Mouse (Mus musculus): ENCODE measurements around the gene 4930480E11Rik. TPM values are rescaled to one million over a fixed set of nuclear protein-coding genes. Genes with fewer than 3 reads are reported as not detected.
"Not testable (repeated sequence)": the region's sequence is repeated elsewhere in the genome, so short reads cannot be mapped to it uniquely, and the experiment has no call there.

Gene 4930480E11Rik
- not detected for total RNA-seq (2021)
- long read RNA-seq, experiment 1: 0 reads
- long read RNA-seq, experiment 2: 0 reads

GRCm38 (mm10) chrX:78369343-78369742 is at the start of gene 4930480E11Rik:
TSS of gene 4930480E11Rik (plus strand) at chrX:78369643.
- intact Hi-C loops (cut with DNase I): no loop called here
- Histone ChIP-seq H3K4me3 (no peak within 1 kb of the TSS), H3K27ac (no peak within 1 kb of the TSS)
- no peak for TF ChIP-seq CTCF (IDR thresholded peaks at IDR 0.05)
- DNase-seq (ENCODE audit: extremely low spot score in 1 of 2, low spot score in 2 of 2): no peak

- intact Hi-C loops (cut with DNase I); H3K27ac ChIP-seq; DNase-seq (ENCODE audit: extremely low spot score in 1 of 2, low spot score in 2 of 2); H3K4me3 ChIP-seq: not testable (repeated sequence)
Measured at GRCm38 (mm10) chrX:78403346-78403745, 33.9 kb downstream of the 4930480E11Rik start.

Other genes with a start within 250 kb of the 4930480E11Rik start
- not detected for gene Gm5938, start 244.2 kb upstream of the 4930480E11Rik start, total RNA-seq (2021)
- not detected for gene Obp1b, start 182.9 kb upstream of the 4930480E11Rik start, total RNA-seq (2021)
- gene Gm14743, start 123.7 kb upstream of the 4930480E11Rik start, total RNA-seq (2021): not detected
- gene Prrg1, start 214.3 kb downstream of the 4930480E11Rik start, total RNA-seq (2021): 1 to 10 TPM; 3.6 to 4.2 TPM